Mouse (Mus musculus) layer of hippocampus, adult 2 months (tissue): ENCODE measurements around the gene Hfm1. TPM values are rescaled to one million over a fixed set of nuclear protein-coding genes. Genes with fewer than 3 reads are reported as not detected.
A peak's percentile ranks its signal among the peaks of the same experiment; 100 is the strongest.

Experiments
- DNase-seq, 2 experiments: peaks; one replicate each; pipeline ENCODE4 v3.0.0; 2022; ENCODE audit warnings: low spot score in 2 of 2
- H3K27ac ChIP-seq: fragments of 200-600 bp; 2 replicates; pipeline ENCODE4 v1.8.1; 2022
- H3K4me3 ChIP-seq: fragments of 200-600 bp; 2 replicates; pipeline ENCODE4 v1.8.1; 2022; ENCODE audit warnings: mild to moderate bottlenecking
- CTCF ChIP-seq: fragments of 200-600 bp; conservative IDR thresholded peaks from 2 replicates; pipeline ENCODE4 v1.8.1; 2022; ENCODE audit warnings: antibody characterized with exemption, mild to moderate bottlenecking, moderate library complexity
- long read RNA-seq, 2 experiments: library from polyadenylated mRNA; stranded (forward); transcript quantifications; one replicate each; pipeline ENCODE4 v2.0.0; 2021; ENCODE audit warnings: borderline mapping rate in 2 of 2
- total RNA-seq, 2 experiments: library from RNA; stranded (reverse); gene quantifications; 2 replicates each; pipeline ENCODE4 v1.2.3; 2021

Hfm1 gene
- 1 to 10 TPM; 2.3 to 2.5 TPM for total RNA-seq
- long read RNA-seq, experiment 1 = 0 reads
- long read RNA-seq, experiment 2, partial matches to known transcripts = 0 of 1 reads
- long read RNA-seq, experiment 2, other reads (novel, unspliced or antisense) = 1 of 1 reads

DNA sequence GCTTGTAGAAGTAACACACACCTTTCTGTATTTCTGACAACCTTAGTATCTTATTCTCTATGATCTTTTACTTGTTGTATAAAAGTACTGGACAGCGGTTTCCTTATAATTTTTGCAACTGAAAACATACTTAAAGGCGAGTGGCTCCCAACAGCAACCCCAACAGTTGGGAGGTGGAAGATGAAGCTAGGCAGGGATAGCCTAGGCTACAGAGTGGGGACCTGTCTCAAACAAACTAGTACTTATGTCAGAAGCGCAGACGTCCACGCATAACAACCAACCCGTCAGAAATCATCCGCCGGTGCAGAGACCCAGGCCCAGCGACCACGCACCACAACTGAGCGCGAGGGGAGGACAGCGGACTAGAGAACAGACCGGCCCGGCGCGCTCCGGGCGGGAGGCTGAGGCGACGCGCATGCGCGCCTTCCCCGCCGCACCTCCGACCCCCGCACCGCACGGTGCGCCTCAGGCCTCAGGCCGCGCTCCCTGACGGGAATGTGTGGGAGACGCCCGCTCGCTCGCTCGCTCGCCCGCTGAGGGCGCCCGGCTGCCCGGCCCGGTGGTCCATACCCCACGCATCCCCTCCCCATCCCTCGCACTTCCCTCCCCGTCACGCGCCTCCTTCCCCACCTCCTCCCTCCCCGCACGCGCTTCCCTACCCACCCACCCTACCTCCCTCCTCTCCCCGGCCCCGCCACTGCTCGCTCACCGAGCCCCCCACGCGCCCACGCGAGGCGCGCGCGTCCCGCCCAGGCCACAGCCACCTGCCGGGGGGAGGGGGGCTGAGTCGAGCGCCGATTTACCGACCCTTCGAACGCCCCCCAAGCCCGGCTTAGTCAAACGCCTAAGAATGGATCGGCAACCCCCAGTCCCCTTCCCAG, at the start of gene Hfm1:
Gene Hfm1, minus strand, starts transcription at position 834 of the 881 bp plus-strand sequence.
- no peak for TF ChIP-seq CTCF
- Histone ChIP-seq H3K27ac (peak within 1 kb of the TSS; percentile 93), H3K4me3 (peak within 1 kb of the TSS; percentile 62)
- peak; percentile 58 to 72 for DNase-seq

DNA sequence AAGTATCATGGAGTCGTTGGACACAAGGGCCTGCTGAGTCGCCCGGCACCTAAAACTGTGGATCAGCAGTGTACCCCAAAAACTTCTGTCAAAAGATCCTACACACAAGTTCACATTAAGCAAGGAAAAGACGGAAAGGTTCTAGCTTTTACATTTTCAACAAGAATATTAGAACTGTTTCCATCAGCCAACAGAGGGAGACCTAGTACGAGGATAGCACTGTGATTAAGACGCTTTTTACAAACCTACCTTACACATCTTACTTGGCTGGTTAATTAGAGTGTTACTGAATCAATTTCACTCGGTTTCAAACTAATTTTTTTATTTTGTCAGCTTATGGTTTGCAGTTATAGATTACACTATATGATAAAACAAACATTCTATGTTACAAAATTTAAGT, 47.8 kb upstream of the Hfm1 start:
- DNase-seq = no peak
- no peak overlapping the region for H3K4me3 ChIP-seq
- peak; percentile 64 for TF ChIP-seq CTCF
- H3K27ac ChIP-seq = no peak overlapping the region

DNA sequence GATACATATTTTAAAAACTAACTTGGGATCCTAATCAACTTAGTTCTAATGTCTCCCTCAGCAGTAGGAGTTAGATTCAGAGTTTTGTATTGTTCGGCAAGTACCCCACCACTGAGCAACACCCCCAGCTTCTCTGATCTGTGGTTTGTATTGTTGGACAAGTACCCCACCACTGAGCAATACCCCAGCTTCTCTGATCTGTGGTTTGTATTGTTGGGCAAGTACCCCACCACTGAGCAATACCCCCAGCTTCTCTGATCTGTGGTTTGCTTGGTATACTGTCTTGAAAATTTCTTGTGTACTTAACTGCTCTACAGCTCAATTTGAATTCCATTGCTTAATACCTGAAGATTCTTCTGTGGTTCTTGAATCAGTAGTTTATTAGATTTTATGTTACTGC, 41.5 kb upstream of the Hfm1 start:
- no peak for DNase-seq

DNA sequence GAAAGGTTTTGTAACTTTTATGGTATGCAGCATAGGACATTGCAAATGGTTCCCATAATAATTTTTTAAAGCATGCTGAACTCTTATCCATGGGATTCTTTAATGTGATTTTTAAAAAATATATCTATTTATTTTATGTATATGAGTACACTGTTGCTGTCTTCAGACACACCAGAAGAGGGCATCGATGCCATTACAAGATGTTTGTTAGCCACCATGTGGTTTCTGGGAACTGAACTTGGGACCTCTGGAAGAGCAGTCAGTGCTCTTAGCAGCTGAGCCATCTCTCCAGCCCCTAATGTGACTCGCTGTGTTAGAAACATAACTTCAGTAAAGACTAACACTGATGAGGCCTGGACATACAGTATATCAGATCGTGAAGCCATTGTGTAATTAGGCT, 40.3 kb upstream of the Hfm1 start:
- DNase-seq = no peak
- no peak overlapping the region for H3K4me3 ChIP-seq
- no peak overlapping the region for H3K27ac ChIP-seq
- peak; percentile 54 for TF ChIP-seq CTCF

More for the DNA sequence above, 41.5 kb upstream of the Hfm1 start:
- Histone ChIP-seq H3K27ac (no peak overlapping the region), H3K4me3 (no peak overlapping the region)
- no peak for TF ChIP-seq CTCF

DNA sequence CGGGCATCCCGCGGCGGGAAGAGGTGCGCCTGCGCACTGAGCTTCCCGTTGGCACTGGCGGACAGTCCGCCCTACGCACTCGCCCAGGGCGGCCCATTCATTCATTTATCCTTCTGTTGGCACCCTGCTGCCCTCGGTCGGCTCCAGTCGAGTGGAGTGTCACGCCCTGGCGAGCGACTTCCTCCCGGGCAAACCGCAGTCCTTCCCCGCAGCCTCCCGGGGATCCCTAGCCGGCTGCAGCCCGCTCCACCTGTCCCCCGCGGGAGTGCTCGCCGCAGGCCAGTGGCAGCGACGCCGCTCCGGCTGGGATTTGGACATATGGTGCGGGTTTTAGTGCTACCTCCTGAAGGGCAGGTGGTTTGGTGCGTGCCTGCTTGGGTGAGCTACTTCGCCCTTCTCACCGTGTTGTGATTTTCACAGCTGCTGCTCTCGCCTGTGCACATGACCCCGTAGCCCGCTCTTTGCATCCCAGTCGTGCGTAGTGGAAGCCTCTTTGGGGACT, 38.4 kb upstream of the Hfm1 start:
- peak overlapping the region; percentile 100 for H3K4me3 ChIP-seq
- no peak for TF ChIP-seq CTCF
- DNase-seq = no peak
- peak overlapping the region; percentile 77 for H3K27ac ChIP-seq

DNA sequence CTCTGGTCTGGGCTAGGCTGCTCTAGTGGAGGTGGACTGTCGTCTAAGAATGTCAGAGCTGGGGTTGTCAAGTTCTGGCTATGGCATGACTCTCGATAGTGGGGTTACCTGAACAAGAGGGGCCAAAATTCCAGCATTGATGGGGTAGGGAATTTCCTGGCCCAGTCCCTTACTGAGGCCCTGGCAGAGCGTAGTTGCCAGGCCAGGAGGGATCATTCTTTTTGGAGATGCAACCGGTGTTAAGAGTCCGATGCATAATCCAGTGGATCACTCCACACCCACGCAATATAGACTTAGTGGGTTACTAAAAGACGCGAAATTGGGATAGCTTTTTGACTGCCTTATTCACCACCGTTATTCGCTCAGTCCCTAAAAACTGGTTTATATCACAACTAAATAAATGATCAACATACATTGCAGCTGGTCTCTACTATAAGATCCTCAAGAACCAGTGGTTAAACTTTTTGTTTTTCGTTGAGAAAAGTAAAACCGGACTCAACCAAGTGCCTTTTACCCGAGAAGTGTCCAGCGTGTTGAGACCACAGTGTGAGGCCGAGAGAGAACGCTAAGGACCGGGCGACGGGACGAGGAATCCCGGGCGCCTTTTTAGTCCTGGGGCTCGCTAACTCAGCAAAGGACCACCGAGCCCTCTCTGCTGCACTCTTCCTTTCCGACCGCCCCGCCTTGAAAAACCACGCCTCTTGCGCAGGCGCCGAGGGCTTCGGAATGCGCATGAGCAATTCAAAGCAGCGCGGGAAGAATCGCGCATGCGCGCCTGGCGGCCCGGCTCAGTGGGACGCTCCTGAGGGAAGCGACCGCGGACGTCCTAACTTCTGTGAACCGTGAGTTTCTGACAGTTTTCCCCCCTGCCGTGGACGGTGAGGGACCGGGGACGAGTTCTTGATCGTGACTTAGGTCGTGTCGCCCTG, 37.7 kb upstream of the Hfm1 start, which contains the start of gene Cdc7:
Gene Cdc7, plus strand, starts transcription at position 739 of the 929 bp plus-strand sequence.
- DNase-seq = peak; percentile 91 to 92
- peak within 1 kb of the TSS; percentile 77 for H3K27ac ChIP-seq
- TF ChIP-seq CTCF = peak; percentile 39

DNA sequence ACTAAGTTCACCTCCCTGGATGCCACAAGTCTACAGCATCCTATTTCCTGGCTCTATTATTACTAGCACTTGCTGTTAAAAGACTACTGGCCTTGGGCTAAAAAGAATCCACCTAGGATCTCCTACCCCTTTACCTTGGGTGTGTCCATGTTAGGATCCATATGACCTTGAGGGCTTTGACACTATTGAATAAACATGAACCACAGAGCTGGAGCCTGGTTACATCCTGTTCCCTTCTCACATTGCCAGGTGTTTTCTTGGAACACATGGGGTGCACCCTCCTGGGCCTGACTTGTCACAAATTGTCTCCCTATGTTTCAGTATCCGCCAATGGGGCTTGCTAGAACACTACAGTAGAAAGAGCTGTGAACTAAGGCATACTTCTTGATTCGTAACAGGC, 34.3 kb upstream of the Hfm1 start:
- no peak for TF ChIP-seq CTCF
- Histone ChIP-seq H3K27ac (no peak overlapping the region), H3K4me3 (no peak overlapping the region)
- DNase-seq = no peak

More for the DNA sequence above, 37.7 kb upstream of the Hfm1 start, which contains the start of gene Cdc7:
- H3K4me3 ChIP-seq = peak within 1 kb of the TSS; percentile 100

DNA sequence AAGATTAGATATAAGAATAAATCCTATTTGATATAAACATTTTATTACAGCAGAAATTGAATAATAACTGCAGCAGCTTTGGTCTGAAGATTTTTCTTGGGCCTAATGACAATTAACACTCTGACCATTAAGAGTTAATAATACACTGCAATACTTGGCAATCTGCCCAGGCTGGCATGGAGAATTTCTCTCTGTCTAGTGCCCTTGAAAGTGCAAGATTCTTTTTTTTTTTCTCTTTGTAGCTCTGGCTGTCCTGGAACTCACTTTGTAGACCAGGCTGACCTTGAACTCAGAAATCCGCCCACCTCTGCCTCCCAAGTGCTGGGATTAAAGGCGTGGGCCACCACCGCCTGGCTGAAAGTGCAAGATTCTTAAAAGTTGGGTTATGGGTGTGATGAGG, 32.9 kb upstream of the Hfm1 start:
- DNase-seq = no peak
- Histone ChIP-seq H3K27ac (no peak overlapping the region), H3K4me3 (no peak overlapping the region)
- no peak for TF ChIP-seq CTCF

DNA sequence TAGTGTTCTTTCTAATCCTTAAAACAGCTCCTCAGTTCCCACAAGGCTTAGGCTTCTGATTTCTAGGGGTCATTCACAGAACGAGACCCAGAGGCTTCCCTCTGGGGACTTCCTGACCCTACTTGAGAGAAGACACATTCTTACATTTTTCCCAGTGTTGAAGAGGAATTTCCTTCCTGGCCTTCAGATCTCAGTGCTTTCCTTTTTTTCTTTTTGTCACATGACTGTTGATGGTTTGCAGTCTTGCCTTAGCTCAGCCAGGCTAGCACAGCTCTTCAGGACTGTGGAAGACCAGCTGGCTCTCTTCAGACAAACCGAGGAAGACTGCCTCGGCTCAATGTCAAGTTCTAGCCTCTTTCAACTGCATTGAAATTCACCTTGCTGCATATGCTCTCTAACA, 30.3 kb upstream of the Hfm1 start:
- Histone ChIP-seq H3K4me3 (no peak overlapping the region), H3K27ac (no peak overlapping the region)
- TF ChIP-seq CTCF = no peak
- no peak for DNase-seq

DNA sequence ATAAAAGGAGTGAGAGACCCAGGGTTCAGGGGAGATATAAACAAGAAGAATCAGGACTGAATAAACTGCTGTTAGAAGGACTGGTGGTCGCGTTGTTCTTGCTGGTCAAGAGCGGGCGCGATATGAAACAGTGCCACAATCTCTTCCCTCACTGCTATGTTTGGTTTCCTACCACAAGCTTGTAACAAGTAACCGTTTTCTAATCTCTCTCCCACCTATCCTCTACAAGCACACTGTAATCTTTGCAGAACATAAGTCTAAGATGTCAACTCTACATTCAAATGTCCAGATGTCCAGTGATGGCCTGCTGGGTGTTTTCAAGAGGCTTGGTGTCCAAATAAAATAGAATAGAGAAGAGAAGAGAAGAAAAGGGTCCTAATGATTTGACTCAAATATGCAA, 22.6 kb upstream of the Hfm1 start:
- DNase-seq = no peak
- Histone ChIP-seq H3K27ac (no peak overlapping the region), H3K4me3 (no peak overlapping the region)
- no peak for TF ChIP-seq CTCF

DNA sequence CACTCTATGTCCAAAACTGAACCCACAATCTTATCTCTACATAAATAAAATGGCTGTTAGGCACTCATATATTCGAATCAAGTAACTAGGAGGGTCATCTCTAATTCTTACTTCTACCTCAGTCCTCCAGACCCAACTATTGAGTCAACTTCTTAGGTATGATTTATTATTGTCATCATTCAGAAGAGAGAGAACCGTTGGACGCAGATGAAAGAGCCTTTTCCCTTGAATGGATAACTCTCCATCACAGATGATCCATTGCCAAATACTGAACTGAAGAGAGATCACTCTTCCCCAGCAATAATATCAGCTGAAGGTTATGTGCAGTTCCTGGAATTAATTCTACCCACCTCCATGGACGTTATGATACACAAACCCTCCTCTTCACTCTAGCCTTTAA, 20.2 kb upstream of the Hfm1 start:
- DNase-seq = no peak
- Histone ChIP-seq H3K4me3 (no peak overlapping the region), H3K27ac (no peak overlapping the region)
- TF ChIP-seq CTCF = no peak

DNA sequence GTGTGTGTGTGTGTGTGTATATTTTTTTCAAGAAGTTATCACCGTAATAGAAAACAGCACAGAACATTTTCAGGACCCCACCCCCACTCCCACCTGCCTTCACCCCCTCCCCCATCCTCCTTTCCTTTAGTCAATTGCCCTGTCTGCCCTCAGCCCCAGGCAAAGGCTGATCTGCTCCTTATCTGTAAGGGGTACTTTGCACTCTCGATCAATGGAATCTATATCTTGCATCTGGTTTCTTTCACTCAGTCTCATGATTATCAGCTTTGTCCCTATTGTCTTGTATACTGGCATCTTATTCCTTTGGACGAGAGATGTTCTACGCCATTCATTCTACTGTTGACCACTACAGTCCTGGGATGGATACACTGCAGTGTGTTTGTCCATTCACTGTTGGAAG, 1.9 kb upstream of the Hfm1 start:
- Histone ChIP-seq H3K4me3 (no peak overlapping the region), H3K27ac (no peak overlapping the region)
- no peak for TF ChIP-seq CTCF
- DNase-seq = no peak

DNA sequence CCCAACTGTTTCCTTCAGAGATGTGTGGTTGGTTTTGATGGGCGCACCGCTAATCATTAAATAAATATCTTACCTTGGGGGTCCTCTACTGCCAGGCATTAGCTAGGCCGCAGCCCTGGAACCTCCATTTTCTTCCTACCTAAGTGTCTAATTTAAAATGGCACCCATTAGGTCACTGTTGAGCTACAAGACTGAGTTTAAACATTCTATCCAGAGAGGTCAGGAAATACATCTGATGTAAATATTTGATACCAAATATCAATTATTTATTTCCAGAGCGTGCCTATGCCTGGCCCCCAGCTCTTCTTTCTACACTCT, 207 bp upstream of the Hfm1 start:
- peak overlapping the region; percentile 93 for H3K27ac ChIP-seq
- no peak for DNase-seq
- H3K4me3 ChIP-seq = peak overlapping the region; percentile 62
- TF ChIP-seq CTCF = no peak
